Mouse (Mus musculus) stomach, postnatal 0 days (tissue): ENCODE measurements at regions not wholly inside any gene's neighbourhood (a gene's known extent, or its start where the extent isn't known, plus 50 kb on each side); places are given as distances from the start of the nearest gene placed in this dataset.

Experiments used
- CTCF ChIP-seq: IDR thresholded peaks from 2 replicates; pipeline ENCODE4 v1.5.1; 2016; ENCODE audit warnings: antibody characterized with exemption, low read depth, mild to moderate bottlenecking, moderate library complexity
- EP300 ChIP-seq: optimal IDR thresholded peaks from 2 replicates; pipeline ENCODE3; 2016; ENCODE audit warnings: antibody characterized with exemption

- TF ChIP-seq EP300 = no peak
- TF ChIP-seq CTCF = no peak
Measured at GRCm38 (mm10) chr15:45473191-45473590, 5339.0 kb downstream of the 9330182O14Rik start.
